Mouse (Mus musculus) mesoderm, embryonic 11.5 days (tissue): ENCODE data around the gene Alox5ap.

Source experiments
- DNase-seq: peaks from one replicate; pipeline ENCODE4 v3.0.0-alpha.2; 2012; ENCODE audit warnings: low read depth, low spot score

Alox5ap gene

GRCm38 (mm10) chr5:149259093-149259492, 5.5 kb upstream of the Alox5ap start:
- peak; percentile 74 for DNase-seq

- DNase-seq, result no peak
Measured at GRCm38 (mm10) chr5:149261449-149261848, 3.1 kb upstream of the Alox5ap start.

- DNase-seq, result no peak
Measured at GRCm38 (mm10) chr5:149261866-149262265, 2.7 kb upstream of the Alox5ap start.

- DNase-seq, result no peak
Measured at GRCm38 (mm10) chr5:149264878-149265279, 312 bp downstream of the Alox5ap start.

GRCm38 (mm10) chr5:149266761-149267221, 2.2 kb downstream of the Alox5ap start:
- DNase-seq, result no peak

GRCm38 (mm10) chr5:149267493-149267892, 2.9 kb downstream of the Alox5ap start:
- DNase-seq, result no peak

- no peak for DNase-seq
Measured at GRCm38 (mm10) chr5:149271291-149271690, 6.7 kb downstream of the Alox5ap start.

- no peak for DNase-seq
Measured at GRCm38 (mm10) chr5:149272535-149272934, 8.0 kb downstream of the Alox5ap start.

- DNase-seq, result no peak
Measured at GRCm38 (mm10) chr5:149274390-149275104, 10.0 kb downstream of the Alox5ap start.

GRCm38 (mm10) chr5:149275105-149275494, 10.5 kb downstream of the Alox5ap start:
- DNase-seq, result no peak

- DNase-seq, result no peak
Measured at GRCm38 (mm10) chr5:149277529-149277928, 13.0 kb downstream of the Alox5ap start.

- DNase-seq, result peak; percentile 45
Measured at GRCm38 (mm10) chr5:149279273-149279844, 14.8 kb downstream of the Alox5ap start.

GRCm38 (mm10) chr5:149283009-149283408, 18.4 kb downstream of the Alox5ap start:
- DNase-seq, result no peak

- DNase-seq, result no peak
Measured at GRCm38 (mm10) chr5:149283821-149284220, 19.3 kb downstream of the Alox5ap start.

GRCm38 (mm10) chr5:149286021-149286420, 21.5 kb downstream of the Alox5ap start:
- no peak for DNase-seq

GRCm38 (mm10) chr5:149287148-149288038, 22.8 kb downstream of the Alox5ap start:
- no peak for DNase-seq

- no peak for DNase-seq
Measured at GRCm38 (mm10) chr5:149291266-149291665, 26.7 kb downstream of the Alox5ap start.

- no peak for DNase-seq
Measured at GRCm38 (mm10) chr5:149293071-149293470, 28.5 kb downstream of the Alox5ap start.

- DNase-seq, result no peak
Measured at GRCm38 (mm10) chr5:149296808-149297207, 32.2 kb downstream of the Alox5ap start.

GRCm38 (mm10) chr5:149297464-149297863, 32.9 kb downstream of the Alox5ap start:
- DNase-seq, result no peak

- no peak for DNase-seq
Measured at GRCm38 (mm10) chr5:149298234-149298633, 33.7 kb downstream of the Alox5ap start.
